Mouse (Mus musculus): ENCODE data around the gene Rin1.
A peak's percentile ranks its signal among the peaks of the same experiment; 100 is the strongest.
"Not testable (repeated sequence)": the region's sequence is repeated elsewhere in the genome, so short reads cannot be mapped to it uniquely, and the experiment has no call there.

Rin1 gene

DNA sequence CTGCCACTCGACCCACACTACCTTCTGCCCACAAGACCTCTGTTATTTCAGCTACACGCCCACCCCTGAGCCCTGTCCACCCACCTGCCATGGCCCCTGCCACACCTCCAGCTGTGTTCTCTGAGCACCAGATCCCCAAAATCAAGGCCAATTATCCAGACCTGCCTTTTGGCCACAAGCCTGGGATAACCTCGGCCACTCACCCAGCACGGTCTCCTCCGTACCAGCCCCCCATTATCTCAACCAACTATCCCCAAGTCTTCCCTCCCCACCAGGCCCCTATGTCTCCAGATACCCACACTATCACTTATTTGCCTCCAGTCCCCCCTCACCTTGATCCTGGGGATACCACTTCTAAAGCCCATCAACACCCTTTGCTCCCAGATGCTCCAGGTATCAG lies 19.2 kb downstream of the Rin1 start:
- DNase-seq, result no peak

DNA sequence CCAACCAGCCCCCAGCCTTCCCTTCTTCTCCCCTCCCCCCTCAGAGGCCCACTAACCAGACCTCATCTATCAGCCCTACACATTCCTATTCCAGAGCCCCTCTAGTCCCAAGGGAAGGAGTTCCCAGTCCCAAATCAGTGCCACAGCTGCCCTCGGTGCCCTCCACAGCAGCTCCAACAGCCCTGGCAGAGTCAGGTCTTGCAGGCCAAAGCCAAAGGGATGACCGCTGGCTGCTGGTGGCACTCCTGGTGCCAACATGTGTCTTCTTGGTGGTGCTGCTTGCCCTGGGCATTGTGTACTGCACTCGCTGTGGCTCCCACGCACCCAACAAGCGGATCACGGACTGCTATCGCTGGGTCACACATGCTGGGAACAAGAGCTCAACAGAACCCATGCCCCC lies 19.7 kb downstream of the Rin1 start:
- DNase-seq, result no peak

DNA sequence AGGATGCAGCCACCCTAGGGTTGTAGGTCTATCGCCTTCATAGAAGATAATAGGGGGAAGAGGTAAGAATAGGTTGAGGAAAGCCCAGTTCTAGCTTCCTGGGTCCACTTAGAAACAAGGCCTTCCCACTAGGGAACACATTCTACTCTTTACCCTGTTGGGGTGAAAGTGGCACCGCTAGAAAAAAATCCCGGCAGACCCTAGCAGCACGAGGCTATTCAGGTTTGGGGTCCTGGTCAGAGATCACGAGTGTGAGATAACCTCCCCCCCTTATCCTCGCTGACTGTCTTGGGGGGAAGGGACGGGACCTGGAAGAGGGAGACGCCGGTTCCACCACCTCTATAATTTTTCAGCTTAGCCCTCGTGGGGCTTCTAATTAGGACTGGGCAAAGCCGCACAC lies 20.8 kb downstream of the Rin1 start:
- no peak for DNase-seq

DNA sequence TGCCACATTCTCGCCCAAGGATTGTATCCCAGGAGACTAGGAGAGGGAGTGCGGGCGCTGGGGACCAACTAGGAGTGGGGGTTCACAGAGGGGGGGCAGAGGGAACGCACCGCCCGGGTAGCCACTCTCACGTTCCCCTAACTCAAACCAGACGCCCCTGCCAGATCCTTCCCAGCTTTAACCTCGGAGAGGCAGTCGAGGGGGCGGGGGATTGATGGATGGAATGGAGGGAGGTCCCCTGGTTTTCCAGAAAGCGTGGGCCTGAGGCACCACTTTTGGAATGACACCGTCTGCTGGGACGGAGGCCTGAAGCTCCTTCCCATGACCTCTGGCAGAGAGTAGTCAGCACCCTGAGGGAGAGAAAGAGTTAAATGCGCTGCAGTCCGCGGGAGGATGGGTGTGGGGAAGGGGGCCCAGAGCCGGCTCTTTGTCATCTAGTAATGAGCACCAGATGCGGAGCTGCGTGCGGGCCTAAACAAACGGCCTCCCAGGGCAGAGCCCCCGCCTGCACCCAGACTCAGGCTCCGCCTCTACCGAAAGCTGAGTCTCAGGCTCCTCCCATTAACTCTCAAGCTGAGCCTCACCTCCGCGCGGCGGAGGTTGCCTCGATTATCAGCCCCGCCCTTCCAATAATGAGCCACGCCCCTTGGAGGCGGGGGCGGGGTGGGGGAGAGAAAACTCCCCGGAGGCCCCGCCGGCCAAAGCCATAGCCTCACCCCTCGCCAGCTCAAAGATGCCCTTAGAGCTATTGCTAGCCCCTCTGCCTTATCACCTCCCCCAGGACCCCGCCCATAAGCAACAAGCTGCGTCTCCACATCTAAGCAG lies 21.5 kb downstream of the Rin1 start:
- peak; percentile 82 to 90 for DNase-seq

DNA sequence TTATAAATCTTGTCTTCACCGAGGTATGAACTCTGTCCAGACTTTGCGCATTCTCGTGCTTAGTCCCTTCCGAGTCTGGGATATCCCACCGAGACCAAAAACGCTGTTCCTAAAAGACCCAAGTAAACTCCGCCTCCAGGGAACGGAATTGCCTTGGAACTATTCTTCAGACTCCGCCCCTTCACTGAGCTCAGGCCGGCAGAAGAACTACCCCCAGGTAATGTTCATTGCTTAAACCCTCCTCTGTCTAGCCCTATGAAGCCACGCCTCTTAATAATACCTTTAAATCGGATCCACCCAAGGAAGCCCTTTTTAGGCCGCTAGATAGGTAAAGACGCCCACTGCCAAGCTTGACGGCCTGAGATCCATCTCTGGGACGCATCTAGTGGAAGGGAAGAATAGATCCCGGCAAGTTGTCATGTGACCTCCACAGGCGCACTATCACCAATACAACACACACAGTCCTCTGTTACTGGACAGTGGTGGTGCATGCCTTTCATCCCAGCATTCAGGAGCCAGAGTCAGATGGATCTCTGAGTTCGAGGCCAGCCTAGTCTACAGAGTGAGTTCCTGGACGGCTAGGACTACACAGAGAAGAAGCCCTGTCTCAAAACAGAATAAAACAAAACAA lies 22.2 kb downstream of the Rin1 start:
- DNase-seq, result peak in 1 of 2 experiments; percentile 42

DNA sequence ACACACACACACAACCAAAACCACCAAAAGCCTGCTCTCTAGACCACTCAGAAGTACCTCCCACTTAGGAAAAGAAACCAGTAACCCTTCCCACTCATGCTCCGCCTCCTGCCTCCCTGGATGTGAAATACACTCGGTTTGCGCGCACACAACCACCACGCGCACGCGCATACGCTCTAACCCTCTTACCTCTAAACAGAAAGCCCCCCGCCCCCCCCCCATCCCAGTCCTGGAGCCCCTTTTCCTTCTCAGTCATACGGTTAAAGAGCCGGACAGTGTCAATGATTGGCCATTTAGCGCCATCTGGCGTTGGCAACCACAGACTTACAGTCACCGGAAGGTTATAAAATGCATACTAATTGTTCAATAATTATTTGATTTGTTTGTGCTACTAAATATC lies 22.7 kb downstream of the Rin1 start:
- peak; percentile 65 to 71 for DNase-seq

DNA sequence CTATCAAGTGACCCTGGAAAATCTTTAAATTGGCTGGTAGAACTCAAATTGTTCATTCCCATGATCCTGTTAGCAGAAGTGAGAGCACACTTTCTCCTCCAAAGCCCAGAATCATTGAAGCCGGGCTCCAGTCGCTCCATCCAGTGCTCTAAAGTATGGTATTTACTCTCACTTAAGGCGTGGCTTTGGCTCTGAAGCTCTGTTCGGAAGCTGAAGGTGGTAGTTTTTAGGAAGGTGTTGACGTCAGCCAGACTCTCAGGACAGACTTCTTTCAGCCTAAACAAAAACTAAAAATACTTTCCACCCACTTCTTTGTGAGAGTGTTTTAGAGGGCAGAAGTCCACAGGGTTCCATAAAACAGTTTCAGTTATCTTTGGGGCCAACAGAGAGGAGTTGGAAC lies 23.2 kb downstream of the Rin1 start:
- no peak for DNase-seq

DNA sequence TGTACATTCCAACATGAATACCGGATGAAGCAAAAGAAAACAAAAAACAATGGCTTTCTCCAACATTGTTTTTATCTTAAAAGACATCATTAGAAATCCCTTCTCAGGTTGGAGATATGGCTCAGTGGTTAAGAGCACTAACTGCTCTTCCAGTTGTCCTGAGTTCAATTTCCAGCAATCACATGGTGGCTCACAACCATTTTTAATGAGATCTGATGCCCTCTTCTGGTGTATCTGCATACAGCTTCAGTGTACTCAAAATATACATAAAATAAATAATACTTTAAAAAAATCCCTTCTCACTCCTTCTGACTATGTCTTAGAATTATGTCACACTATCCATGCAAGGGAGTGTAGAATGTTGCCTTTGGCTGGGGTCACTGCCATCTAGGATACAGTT lies 29.0 kb downstream of the Rin1 start:
- DNase-seq, result no peak

DNA sequence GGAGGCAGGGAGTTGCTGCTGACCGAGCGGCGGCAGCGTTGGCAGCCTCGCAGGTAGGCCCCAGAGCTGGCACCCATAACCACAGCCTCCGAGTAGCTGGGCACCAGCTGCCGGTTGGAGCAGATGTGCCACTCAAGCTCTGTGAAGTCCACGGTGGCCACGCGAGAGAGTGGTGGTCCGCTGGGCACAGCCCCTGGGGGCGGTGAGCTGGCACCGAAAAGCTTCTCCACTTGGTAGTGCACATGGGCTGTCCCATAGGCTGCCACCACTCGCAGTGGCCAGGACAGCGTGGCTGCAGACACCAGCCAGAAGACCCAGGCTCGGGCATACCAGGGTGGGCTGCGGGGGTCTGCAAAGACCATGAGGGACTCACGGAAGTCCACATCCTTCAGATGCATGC lies 31.7 kb downstream of the Rin1 start:
- no peak for DNase-seq

DNA sequence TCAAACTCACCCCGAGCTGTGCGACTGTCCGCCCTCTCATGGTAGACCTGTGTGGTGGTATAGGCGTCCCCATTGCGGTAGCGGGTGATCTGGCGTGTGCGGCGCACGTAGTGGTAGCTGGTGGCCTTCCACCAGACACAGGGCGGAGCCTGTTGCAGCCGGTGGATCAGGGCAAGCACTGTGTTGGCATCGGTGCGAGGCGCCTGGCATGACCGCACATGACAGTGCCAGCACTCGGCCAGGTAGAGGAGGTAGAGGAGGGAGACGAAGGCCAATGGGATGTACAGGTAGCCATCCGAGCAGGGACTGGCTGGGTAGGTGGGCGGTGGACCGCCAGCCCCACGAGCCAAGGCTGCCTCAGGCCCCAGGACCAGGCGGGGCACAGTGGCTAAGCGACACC lies 32.3 kb downstream of the Rin1 start:
- no peak for DNase-seq

DNA sequence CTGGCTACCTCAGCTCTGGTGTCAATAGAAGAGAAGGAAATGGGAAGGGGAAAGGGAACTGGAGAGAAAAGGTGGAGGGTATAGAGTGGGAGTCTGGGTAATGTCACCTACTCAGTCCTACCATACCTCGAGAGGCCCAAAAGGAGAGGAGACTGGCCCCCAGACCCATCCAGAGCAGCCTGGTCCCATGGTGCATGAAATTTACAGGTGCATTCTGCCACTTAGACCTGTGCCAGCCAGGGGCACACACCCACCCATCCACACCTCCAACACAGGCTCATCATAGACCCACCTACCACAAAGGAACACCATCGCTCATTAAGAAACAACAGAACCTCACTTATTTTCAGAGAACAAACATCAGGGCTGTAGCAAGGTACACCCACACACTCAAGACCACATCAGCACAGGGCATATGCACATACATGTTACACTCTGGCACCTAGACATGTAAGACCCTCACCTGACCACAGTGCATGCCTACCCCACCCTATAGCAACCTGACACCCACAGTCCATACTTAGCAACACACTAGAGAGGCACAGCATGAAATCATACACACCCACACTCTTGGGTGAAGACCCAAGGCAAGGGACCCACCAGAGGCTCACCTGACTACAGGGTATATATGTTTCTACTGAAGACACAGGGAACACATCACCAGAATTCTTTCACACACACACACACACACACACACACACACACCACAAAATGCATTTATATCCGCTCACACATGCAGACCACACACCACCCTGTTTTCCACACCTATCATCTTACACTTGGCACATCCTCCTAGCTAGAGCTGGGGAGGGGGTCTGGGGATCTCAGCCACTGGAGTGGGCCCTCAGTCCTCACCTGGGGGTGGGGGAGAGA lies 33.9 kb downstream of the Rin1 start:
- DNase-seq, result no peak

DNA sequence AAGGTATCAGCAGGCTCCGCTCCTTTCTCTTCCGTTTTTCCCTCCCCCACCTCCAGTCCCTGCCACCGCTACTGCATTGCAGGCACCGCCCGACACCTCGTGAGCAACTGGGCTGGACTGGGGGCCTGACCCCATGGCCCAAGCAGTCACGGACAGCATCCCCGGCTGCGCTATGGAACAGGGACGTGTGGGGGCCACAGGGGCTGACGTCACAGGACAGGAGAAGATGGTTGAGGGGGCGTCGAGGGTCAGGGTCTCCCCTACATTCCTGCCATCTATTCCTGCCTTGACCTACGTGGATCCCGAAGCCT lies 34.5 kb downstream of the Rin1 start:
- DNase-seq, result no peak

DNA sequence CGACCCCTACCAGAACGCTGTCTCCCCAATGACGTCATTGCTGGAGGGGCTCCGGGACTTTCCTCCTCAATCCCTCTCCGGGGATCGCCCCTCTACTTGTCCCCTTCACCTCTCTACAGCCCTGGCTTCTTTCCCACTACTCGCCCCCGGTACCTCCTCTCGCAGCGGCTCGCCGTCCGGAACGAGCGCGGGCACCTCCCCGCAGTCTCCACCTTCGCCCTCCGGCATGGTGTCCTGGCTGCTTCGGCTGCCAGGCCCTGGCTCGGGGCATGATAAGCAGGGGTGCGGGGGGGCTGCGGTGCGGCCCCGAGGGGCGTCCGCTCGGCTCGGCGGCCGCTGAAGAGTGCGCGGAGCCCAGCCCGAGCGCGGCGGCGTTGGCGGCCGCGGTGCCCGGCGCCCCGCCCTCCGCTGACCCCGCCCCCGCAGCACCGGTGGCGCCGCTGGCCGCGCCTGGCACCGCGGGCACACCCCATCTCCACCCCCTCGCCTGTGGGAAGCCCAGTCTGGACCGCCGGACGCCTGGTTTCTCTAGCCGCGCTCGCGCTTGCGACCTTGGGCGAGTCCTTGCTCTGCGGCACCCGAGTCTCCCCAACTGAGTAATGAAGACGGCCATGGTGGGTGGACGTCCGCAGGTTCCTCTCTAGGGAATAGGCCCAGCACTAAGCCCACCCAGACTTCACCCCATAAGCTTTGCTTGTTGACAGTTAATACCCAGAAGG lies 35.0 kb downstream of the Rin1 start, which contains the start of gene Tmem151a:
TSS of gene Tmem151a (minus strand) at position 387 of the 719 bp plus-strand sequence.
- peak in 1 of 2 experiments; percentile 39 for DNase-seq

DNA sequence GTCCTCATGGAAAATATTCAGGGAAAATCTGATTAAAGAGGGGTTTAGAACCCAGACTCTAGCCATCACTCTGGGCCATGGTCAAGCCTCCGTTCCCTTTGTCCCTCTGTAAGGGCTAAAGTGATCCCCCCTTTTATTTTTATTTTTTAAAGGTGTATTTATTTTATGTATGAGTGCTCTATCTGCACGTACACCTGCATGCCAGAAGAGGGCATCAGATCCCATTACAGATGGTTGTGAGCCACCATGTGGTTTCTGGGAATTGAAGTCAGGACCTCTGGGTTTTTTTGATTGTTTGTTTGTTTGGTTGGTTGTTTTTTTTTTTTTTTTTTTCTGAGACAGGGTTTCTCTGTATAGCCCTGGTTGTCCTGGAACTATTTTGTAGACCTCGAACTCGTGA lies 36.3 kb downstream of the Rin1 start:
- DNase-seq, result not testable (repeated sequence)

DNA sequence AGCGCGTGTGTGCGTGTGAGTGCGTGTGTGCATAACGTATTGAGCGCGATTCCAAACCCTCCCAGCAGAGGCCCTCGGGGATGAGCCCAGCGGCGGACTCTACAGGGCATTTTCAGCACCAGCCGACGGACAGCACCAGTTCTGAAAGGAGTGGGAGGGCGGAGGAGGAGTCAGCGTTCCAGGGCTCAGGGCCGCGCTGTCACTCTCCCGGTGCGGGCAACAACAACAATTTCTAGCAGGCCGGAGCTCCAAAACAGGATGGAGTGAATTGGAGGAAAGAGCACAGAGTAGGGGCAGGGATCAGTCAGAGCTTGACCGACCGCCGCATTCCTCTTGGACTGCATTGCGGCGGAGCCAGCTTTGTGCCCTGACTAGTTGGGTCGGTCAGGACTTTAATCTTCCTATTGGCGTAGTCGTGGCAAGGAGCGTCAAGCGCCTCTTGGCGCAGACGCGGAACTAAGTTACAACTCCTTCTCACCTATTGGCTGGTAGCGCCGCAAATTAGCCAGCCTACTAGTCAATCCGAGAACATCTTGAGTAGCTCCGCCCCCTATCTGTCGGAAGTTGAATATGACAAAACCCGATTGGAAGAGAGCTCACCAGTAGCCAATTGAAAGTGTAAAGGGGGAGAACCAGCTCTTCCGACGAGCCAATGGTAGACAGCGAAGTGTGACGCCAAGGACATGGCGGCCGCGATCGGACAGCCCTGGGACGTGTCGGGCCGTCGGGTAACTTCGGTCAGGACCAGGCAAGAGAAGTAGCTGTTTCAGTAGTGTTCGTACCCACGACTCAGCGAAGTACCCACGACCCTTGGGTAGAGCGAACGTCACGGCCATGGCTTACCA lies 37.8 kb downstream of the Rin1 start, which contains the start of gene Yif1a:
TSS of gene Yif1a (plus strand) at position 655 of the 845 bp plus-strand sequence.
- DNase-seq, result peak; percentile 95 to 96

DNA sequence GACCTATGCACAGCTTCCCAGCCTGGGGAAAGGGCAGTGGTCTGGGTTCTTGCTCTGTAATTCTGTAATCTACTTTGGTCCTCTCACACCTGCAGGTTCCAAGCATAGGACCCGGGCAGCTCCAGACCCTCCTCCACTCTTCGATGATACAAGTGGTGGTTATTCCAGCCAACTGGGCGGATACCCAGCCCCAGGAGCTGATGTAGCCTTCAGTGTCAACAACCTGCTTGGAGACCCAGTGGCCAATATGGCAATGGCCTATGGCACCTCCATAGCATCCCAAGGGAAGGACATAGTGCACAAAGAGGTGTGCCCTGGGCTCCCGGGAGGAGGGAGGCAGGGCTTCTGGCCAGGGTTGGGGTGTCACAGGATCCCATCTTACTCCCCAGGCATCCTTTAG lies 39.0 kb downstream of the Rin1 start:
- no peak for DNase-seq

DNA sequence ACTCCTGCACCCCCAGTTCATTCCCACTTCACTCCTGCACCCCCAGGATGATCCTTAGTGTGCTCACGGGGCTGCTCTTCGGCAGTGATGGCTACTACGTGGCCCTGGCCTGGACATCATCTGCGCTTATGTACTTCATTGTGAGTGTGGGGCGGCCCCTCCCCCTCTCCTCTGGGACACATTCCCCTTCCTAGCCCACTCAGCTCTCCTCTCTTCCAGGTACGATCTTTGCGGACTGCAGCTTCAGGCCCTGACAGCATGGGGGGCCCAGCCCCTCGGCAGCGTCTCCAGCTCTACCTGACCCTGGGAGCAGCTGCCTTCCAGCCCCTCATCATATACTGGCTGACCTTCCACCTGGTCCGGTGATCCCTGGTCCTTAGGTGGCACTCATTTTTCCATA lies 41.8 kb downstream of the Rin1 start:
- no peak for DNase-seq

DNA sequence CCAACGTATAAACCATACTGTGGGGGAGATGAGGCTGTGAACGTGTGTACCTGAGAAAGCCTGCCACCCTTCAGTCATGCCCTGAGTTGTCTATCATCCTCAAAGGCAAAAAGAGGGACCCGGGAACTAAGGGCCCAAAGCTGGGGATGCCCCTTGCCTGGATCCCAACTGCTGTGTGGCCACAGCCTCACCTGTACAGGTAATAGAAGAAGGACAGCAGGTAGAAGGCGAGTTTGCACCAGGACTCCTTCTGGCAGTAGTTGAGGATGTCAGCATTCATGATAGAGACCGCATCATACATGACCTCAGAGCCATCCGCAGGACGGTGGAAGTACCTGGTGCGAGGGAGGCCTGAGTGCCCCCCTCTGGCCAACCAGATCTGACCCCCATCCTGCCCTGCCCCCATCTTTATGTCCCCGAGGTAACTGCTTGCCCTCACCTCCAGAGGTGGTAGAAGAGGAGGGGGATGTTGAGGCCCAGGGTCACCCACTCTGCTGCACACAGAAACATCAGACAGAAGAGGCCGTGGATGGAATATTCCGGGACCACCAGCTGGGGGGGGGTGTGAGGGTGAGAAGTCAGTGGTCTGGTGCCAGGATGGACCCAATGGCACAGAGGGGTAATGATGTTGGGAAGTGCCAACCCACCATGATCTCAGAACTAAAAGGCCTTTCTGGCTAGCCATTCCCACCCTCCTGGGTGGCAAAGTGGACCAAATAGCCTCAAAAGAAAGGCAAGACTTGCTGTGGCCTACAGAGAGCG lies 43.4 kb downstream of the Rin1 start:
- DNase-seq, result no peak

DNA sequence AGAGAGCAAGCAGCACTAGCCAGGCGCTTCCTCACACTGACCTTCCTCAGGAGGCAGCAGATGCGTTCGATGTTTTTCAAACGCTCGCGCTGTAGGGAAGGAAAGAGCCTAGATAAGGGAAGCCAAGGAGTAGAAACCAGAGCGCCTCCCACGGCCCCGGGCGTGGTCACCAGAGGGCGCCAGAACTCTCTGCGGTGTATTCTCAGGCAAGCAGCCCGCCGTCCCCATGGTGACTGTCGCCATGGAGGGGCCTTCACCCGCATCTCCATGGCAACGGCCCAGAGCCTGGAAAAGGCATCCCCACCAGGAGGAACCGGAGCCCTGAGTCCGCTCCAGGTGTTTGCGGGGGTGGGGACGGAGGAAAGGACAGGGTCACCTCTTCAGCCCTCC lies 44.0 kb downstream of the Rin1 start:
- DNase-seq, result peak; percentile 92 to 93

DNA sequence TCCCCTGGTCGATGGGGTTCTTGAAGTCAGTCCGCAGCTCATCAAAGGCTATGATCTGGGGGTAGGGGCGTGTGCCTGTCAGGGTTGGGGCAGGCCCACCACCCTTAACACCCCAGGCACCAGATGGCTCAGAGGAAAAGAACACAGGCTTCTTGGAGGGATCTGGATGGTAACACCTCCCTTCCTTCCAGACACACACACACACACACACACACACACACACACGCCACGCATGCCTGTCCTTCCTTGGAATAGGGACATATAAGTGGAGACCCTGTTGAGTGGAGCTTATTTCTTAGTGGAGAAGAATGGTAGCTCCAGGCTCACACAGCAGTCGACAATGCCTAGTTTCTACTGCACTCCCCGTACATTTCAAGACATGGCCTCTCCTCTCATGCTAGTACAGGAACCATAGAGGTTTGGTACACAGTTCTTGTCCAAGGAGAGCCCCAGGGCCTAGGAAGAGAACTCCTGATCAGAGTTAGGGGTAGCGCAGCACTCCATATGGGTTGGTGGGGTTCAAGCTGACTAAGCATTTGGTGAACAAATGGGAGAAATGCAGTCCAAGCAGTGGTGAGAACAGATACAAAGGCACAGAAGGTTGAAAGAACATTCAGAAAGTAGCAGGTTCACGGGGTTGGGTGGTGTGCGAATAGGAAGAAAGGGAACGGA lies 44.6 kb downstream of the Rin1 start:
- no peak for DNase-seq

All from lung, postnatal 4 days (tissue).